Mouse (Mus musculus) liver, adult 2 months (tissue): Measurements from ENCODE around the gene Pxmp4. TPM values are rescaled to one million over a fixed set of nuclear protein-coding genes. Genes with fewer than 3 reads are reported as not detected.

ENCODE experiments used
- DNase-seq: peaks from one replicate; pipeline ENCODE4 v3.0.0-alpha.2; 2011; ENCODE audit warnings: low read depth, low spot score; ENCODE audit errors: extremely low read depth
- H3K27ac ChIP-seq: fragments of 200-500 bp; replicated peaks from 2 replicates; pipeline ENCODE4 v1.5.1; 2012; ENCODE audit warnings: low read depth, mild to moderate bottlenecking, control low read depth, inconsistent platforms, low read length; ENCODE audit not compliant: insufficient read depth
- H3K27me3 ChIP-seq: fragments of 200-500 bp; 2 replicates; pipeline ENCODE4 v1.6.1; 2012; ENCODE audit warnings: mild to moderate bottlenecking, moderate library complexity, low read length, inconsistent platforms; ENCODE audit not compliant: control insufficient read depth, insufficient read depth
- H3K36me3 ChIP-seq: fragments of 200-500 bp; 2 replicates; pipeline ENCODE4 v1.6.1; 2012; ENCODE audit warnings: low read length, inconsistent platforms; ENCODE audit not compliant: control insufficient read depth, insufficient read depth
- H3K4me1 ChIP-seq: fragments of 200-500 bp; 2 replicates; pipeline ENCODE4 v1.6.1; 2011; ENCODE audit warnings: low read length; ENCODE audit not compliant: control insufficient read depth, insufficient read depth
- H3K4me3 ChIP-seq: fragments of 200-500 bp; 2 replicates; pipeline ENCODE4 v1.5.1; 2011; ENCODE audit warnings: low read depth, mild to moderate bottlenecking, control low read depth, low read length, moderate library complexity; ENCODE audit not compliant: insufficient read depth
- H3K79me2 ChIP-seq: fragments of 200-500 bp; 2 replicates; pipeline ENCODE4 v1.6.1; 2012; ENCODE audit warnings: inconsistent platforms, mild to moderate bottlenecking, low read length, moderate library complexity; ENCODE audit not compliant: control insufficient read depth, insufficient read depth
- H3K9ac ChIP-seq: fragments of 200-500 bp; 2 replicates; pipeline ENCODE4 v1.6.1; 2012; ENCODE audit warnings: low read depth, mild to moderate bottlenecking, control low read depth, inconsistent platforms, low read length
- CTCF ChIP-seq: fragments of 200-500 bp; IDR thresholded peaks from 2 replicates; pipeline ENCODE4 v1.5.1; 2011; ENCODE audit warnings: low read depth, low read length, control low read depth
- POLR2A ChIP-seq: fragments of 200-500 bp; IDR thresholded peaks from 2 replicates; pipeline ENCODE4 v1.6.1; 2011; ENCODE audit warnings: low read length, control low read depth; ENCODE audit not compliant: insufficient read depth; ENCODE audit errors: extremely low read depth
- WGBS: fragments of 180-500 bp; shearing (Covaris S2); methylation state at CpG from one replicate; pipeline ENCODE4 v1.1.7; 2018; 5-methylcytosine and 5-hydroxymethylcytosine counted together
- polyA plus RNA-seq: library from polyadenylated mRNA; depleted of rRNA; stranded (reverse); fragments of >200 nt; gene quantifications from 2 replicates; pipeline ENCODE4 v1.2.3, GENCODE M21; 2012
- total RNA-seq: library from RNA; depleted of rRNA; stranded (reverse); fragments of >200 nt; gene quantifications from 2 replicates; pipeline ENCODE4 v1.2.3, GENCODE M21; 2014

The Pxmp4 gene
- total and polyA plus RNA-seq, 2 experiments, result 39.9 to 127 TPM

DNA sequence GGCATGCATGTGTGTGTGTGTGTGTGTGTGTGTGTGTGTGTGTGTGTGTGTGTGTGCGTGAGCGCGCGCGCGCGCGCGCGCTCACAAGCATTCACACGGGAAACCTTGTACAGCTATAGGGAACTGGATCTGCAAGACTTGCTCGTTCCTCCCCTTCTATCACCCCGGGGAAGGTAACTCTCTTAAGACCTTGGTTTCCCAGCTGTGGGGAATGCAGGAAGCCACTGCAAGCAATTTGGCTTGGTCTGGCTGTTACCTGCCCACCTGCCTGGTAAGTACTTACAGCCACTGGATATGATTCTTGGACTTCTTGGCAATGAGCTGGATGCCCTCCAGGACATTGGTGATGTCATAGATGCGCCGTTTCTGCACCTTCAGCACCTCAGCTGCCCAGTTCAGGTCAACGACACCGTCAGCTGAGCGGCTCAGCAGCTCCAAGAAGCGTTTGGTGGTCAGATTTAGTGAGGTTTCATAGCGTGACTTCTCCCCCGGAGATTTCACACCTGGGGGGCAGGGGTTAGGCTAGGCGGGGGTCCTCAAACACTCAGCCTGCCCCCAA lies 39.8 kb downstream of the Pxmp4 start:
- H3K4me3 ChIP-seq, result no peak overlapping the region
- H3K79me2 ChIP-seq, result no peaks in the 10 kb centered on the region
- no peak overlapping the region for H3K9ac ChIP-seq
- no peaks in the 10 kb centered on the region for H3K27me3 ChIP-seq
- no peaks in the 10 kb centered on the region for H3K36me3 ChIP-seq
- TF ChIP-seq POLR2A (no peak), CTCF (no peak)
- 95% methylated on average over 22 of the region's 22 CpGs for WGBS
- H3K27ac ChIP-seq, result no peak overlapping the region
- peaks cover 2% of the 10 kb centered on the region; the same call in 1 of the 2 replicates for H3K4me1 ChIP-seq
- no peak for DNase-seq

- no peak within 1 kb of the TSS for H3K27ac ChIP-seq
- DNase-seq, result peak; percentile 29
- H3K4me1 ChIP-seq, result peaks cover 2% of the 10 kb centered on the region; the same call in 1 of the 2 replicates
- no peaks in the 10 kb centered on the region for H3K27me3 ChIP-seq
- WGBS, result 17% methylated on average over 34 of the region's 34 CpGs
- no peaks in the 10 kb centered on the region for H3K79me2 ChIP-seq
- H3K9ac ChIP-seq, result peak within 1 kb of the TSS; percentile 41; the same call in 1 of the 2 replicates
- no peaks in the 10 kb centered on the region for H3K36me3 ChIP-seq
- peak within 1 kb of the TSS; percentile 40; the same call in 1 of the 2 replicates for H3K4me3 ChIP-seq
- no peak for TF ChIP-seq CTCF
Observed at GRCm38 (mm10) chr2:154558264-154559039, 45.1 kb downstream of the Pxmp4 start, which contains the start of gene Necab3. Necab3 (minus strand) TSS chr2:154558890.

- no peak for DNase-seq
- Histone ChIP-seq H3K79me2 (no peaks in the 10 kb centered on the region), H3K36me3 (no peaks in the 10 kb centered on the region), H3K4me3 (no peak overlapping the region), H3K27me3 (no peaks in the 10 kb centered on the region), H3K4me1 (peaks cover 6% of the 10 kb centered on the region), H3K9ac (no peak overlapping the region), H3K27ac (no peak overlapping the region)
- WGBS, result 47% methylated on average over 5 of the region's 5 CpGs
- TF ChIP-seq CTCF (no peak), POLR2A (no peak)
Observed at GRCm38 (mm10) chr2:154557184-154557832, 46.2 kb downstream of the Pxmp4 start.

DNA sequence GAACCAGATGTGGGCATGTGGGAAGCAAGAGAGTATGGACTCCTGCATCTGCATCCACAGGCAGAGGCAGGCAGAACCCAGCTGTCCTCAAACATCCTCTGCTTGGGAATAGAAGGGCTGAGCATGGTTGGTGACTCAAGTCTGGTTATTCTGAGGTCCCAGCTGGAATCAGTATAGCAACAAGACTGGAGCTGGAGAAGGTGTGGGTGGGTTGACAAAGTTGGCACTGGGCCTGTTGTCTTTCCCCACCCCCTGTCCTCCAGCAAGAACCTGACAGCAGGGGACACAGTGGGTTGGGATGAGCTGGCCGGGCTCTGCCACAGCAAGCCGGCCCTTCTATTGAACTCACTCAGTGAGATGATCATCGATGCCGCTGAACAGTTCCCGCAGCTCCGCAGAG lies 48.3 kb downstream of the Pxmp4 start:
- WGBS, result 85% methylated on average over 6 of the region's 6 CpGs
- no peak overlapping the region for H3K9ac ChIP-seq
- TF ChIP-seq POLR2A, result no peak
- TF ChIP-seq CTCF, result no peak
- H3K4me3 ChIP-seq, result no peak overlapping the region
- H3K79me2 ChIP-seq, result no peaks in the 10 kb centered on the region
- H3K4me1 ChIP-seq, result peaks cover 8% of the 10 kb centered on the region
- peaks cover 2% of the 10 kb centered on the region; the same call in 1 of the 2 replicates for H3K27me3 ChIP-seq
- no peak overlapping the region for H3K27ac ChIP-seq
- H3K36me3 ChIP-seq, result no peaks in the 10 kb centered on the region
- no peak for DNase-seq

DNA sequence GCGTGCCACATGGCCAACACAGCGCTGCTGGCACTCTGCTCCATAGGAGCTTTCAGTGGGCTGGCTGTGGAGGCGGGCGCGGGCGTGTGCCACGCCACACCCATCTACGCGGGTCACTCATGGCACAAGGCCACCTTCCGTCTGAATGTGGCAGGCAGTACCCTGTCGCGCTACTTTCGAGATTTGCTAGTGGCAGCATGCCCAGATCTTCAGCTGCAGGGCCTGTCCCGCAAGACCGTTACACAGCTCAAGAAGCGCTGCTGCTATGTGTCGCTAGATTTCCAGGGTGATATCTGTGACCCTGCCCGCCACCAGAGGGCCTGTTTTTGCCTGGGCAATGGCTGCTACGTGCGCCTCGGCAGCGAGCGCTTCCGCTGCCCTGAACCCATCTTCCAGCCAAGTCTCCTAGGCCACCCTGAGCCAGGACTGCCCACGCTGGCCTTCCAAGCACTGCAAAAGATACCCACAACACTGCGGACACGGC lies 51.0 kb downstream of the Pxmp4 start:
- no peak for TF ChIP-seq POLR2A
- TF ChIP-seq CTCF, result peak; percentile 86
- WGBS, result 17% methylated on average over 27 of the region's 27 CpGs
- Histone ChIP-seq H3K27me3 (peaks cover 9% of the 10 kb centered on the region), H3K79me2 (no peaks in the 10 kb centered on the region), H3K27ac (no peak overlapping the region), H3K4me1 (peaks cover 5% of the 10 kb centered on the region), H3K36me3 (no peaks in the 10 kb centered on the region), H3K4me3 (peak overlapping the region; percentile 37; the same call in 1 of the 2 replicates), H3K9ac (no peak overlapping the region)
- peak; percentile 58 for DNase-seq
